Mouse (Mus musculus): ENCODE results near the gene Filip1. TPM values are rescaled to one million over a fixed set of nuclear protein-coding genes. Genes with fewer than 3 reads are reported as not detected.

The Filip1 gene
- polyA plus RNA-seq, 1 experiment from 2014 or later = 8.3 TPM

- peak overlapping the region; percentile 75 for H3K27ac ChIP-seq (replicated peaks)
- peaks cover 29% of the 10 kb centered on the region for H3K4me1 ChIP-seq
- H3K4me2 ChIP-seq (replicated peaks) = peak overlapping the region; percentile 57
- peak overlapping the region; percentile 61; the same call in 1 of the 2 replicates for H3K9ac ChIP-seq (replicated peaks)
- no peaks in the 10 kb centered on the region for H3K27me3 ChIP-seq
- 10% methylated on average over 4 of the region's 4 CpGs for WGBS
- no peaks in the 10 kb centered on the region for H3K9me3 ChIP-seq
- H3K4me3 ChIP-seq = peak overlapping the region; percentile 42
- peak; percentile 96 for ATAC-seq (ENCODE audit: low FRiP score, low read depth)
- H3K36me3 ChIP-seq = no peaks in the 10 kb centered on the region
These were observed 181.8 kb downstream of the Filip1 start for GRCm38 (mm10) chr9:79830874-79831273.

GRCm38 (mm10) chr9:79829842-79830800 is 182.5 kb downstream of the Filip1 start:
- no peaks in the 10 kb centered on the region for H3K36me3 ChIP-seq
- H3K27ac ChIP-seq (replicated peaks) = peak overlapping the region; percentile 75
- peak; percentile 25 for ATAC-seq (ENCODE audit: low FRiP score, low read depth)
- H3K9me3 ChIP-seq = no peaks in the 10 kb centered on the region
- 19% methylated on average over 23 of the region's 23 CpGs for WGBS
- H3K27me3 ChIP-seq = no peaks in the 10 kb centered on the region
- H3K4me2 ChIP-seq (replicated peaks) = peak overlapping the region; percentile 57
- peak overlapping the region; percentile 42 for H3K4me3 ChIP-seq
- H3K9ac ChIP-seq (replicated peaks) = peak overlapping the region; percentile 61
- peaks cover 34% of the 10 kb centered on the region for H3K4me1 ChIP-seq

GRCm38 (mm10) chr9:79827072-79827471 is 185.6 kb downstream of the Filip1 start:
- Histone ChIP-seq H3K9me3 (no peaks in the 10 kb centered on the region), H3K4me1 (peaks cover 42% of the 10 kb centered on the region), H3K36me3 (no peaks in the 10 kb centered on the region), H3K9ac (replicated peaks) (no peak overlapping the region), H3K4me2 (replicated peaks) (no peak overlapping the region), H3K27ac (replicated peaks) (no peak overlapping the region), H3K4me3 (no peak overlapping the region), H3K27me3 (no peaks in the 10 kb centered on the region)
- ATAC-seq (ENCODE audit: low FRiP score, low read depth) = no peak
- 34% methylated on average over 2 of the region's 2 CpGs for WGBS

- Histone ChIP-seq H3K4me1 (peaks cover 31% of the 10 kb centered on the region), H3K4me2 (replicated peaks) (no peak overlapping the region), H3K9ac (replicated peaks) (no peak overlapping the region), H3K36me3 (no peaks in the 10 kb centered on the region), H3K4me3 (no peak overlapping the region), H3K9me3 (no peaks in the 10 kb centered on the region), H3K27me3 (no peaks in the 10 kb centered on the region), H3K27ac (replicated peaks) (no peak overlapping the region)
- 16% methylated on average over 7 of the region's 7 CpGs for WGBS
- ATAC-seq (ENCODE audit: low FRiP score, low read depth) = no peak
These were observed 187.1 kb downstream of the Filip1 start for GRCm38 (mm10) chr9:79825526-79825925.

GRCm38 (mm10) chr9:79823856-79824255 is 188.8 kb downstream of the Filip1 start:
- ATAC-seq (ENCODE audit: low FRiP score, low read depth) = peak; percentile 38; the same call in 1 of the 2 replicates
- Histone ChIP-seq H3K9ac (replicated peaks) (no peak overlapping the region), H3K4me3 (no peak overlapping the region), H3K4me2 (replicated peaks) (0 out of 2 replicates have a peak overlapping the region, but pooled peaks have one; percentile 25), H3K9me3 (0 out of 2 replicates have a peak, but pooled peaks cover under 1% of the 10 kb centered on the region), H3K4me1 (peaks cover 21% of the 10 kb centered on the region), H3K27me3 (no peaks in the 10 kb centered on the region), H3K36me3 (peaks cover 16% of the 10 kb centered on the region), H3K27ac (replicated peaks) (no peak overlapping the region)
- 8% methylated on average over 2 of the region's 2 CpGs for WGBS

GRCm38 (mm10) chr9:79823438-79823837 is 189.2 kb downstream of the Filip1 start:
- Histone ChIP-seq H3K27me3 (no peaks in the 10 kb centered on the region), H3K4me2 (replicated peaks) (peak overlapping the region; percentile 25; the same call in 1 of the 2 replicates), H3K9ac (replicated peaks) (no peak overlapping the region), H3K36me3 (peaks cover 21% of the 10 kb centered on the region), H3K4me3 (no peak overlapping the region), H3K4me1 (peaks cover 20% of the 10 kb centered on the region), H3K27ac (replicated peaks) (no peak overlapping the region), H3K9me3 (0 out of 2 replicates have a peak, but pooled peaks cover 5% of the 10 kb centered on the region)
- ATAC-seq (ENCODE audit: low FRiP score, low read depth) = peak; percentile 80
- 20% methylated on average over 4 of the region's 4 CpGs for WGBS

GRCm38 (mm10) chr9:79816464-79816863 is 196.2 kb downstream of the Filip1 start:
- WGBS = 97% methylated on average over 5 of the region's 5 CpGs
- no peak overlapping the region for H3K9ac ChIP-seq (replicated peaks)
- no peak overlapping the region for H3K4me2 ChIP-seq (replicated peaks)
- 0 out of 2 replicates have a peak, but pooled peaks cover 6% of the 10 kb centered on the region for H3K9me3 ChIP-seq
- H3K27me3 ChIP-seq = no peaks in the 10 kb centered on the region
- ATAC-seq (ENCODE audit: low FRiP score, low read depth) = no peak
- no peaks in the 10 kb centered on the region for H3K4me1 ChIP-seq
- H3K4me3 ChIP-seq = no peak overlapping the region
- H3K27ac ChIP-seq (replicated peaks) = no peak overlapping the region
- peaks cover 31% of the 10 kb centered on the region for H3K36me3 ChIP-seq

- H3K36me3 ChIP-seq = peaks cover 31% of the 10 kb centered on the region
- H3K27ac ChIP-seq (replicated peaks) = no peak overlapping the region
- H3K27me3 ChIP-seq = no peaks in the 10 kb centered on the region
- no peaks in the 10 kb centered on the region for H3K4me1 ChIP-seq
- 0 out of 2 replicates have a peak, but pooled peaks cover 6% of the 10 kb centered on the region for H3K9me3 ChIP-seq
- WGBS = 94% methylated on average over 11 of the region's 11 CpGs
- no peak for ATAC-seq (ENCODE audit: low FRiP score, low read depth)
- no peak overlapping the region for H3K9ac ChIP-seq (replicated peaks)
- H3K4me3 ChIP-seq = no peak overlapping the region
- H3K4me2 ChIP-seq (replicated peaks) = no peak overlapping the region
These were observed 196.6 kb downstream of the Filip1 start for GRCm38 (mm10) chr9:79816013-79816412.

GRCm38 (mm10) chr9:79814592-79814991 is 198.1 kb downstream of the Filip1 start:
- ATAC-seq (ENCODE audit: low FRiP score, low read depth) = no peak
- Histone ChIP-seq H3K4me3 (no peak overlapping the region), H3K9ac (replicated peaks) (no peak overlapping the region), H3K4me2 (replicated peaks) (no peak overlapping the region), H3K9me3 (0 out of 2 replicates have a peak, but pooled peaks cover 6% of the 10 kb centered on the region), H3K4me1 (no peaks in the 10 kb centered on the region), H3K27ac (replicated peaks) (no peak overlapping the region), H3K27me3 (no peaks in the 10 kb centered on the region), H3K36me3 (peaks cover 22% of the 10 kb centered on the region)
- WGBS = 89% methylated on average over 4 of the region's 4 CpGs

- H3K4me3 ChIP-seq = no peak overlapping the region
- no peak overlapping the region for H3K4me2 ChIP-seq (replicated peaks)
- 0 out of 2 replicates have a peak, but pooled peaks cover 3% of the 10 kb centered on the region for H3K4me1 ChIP-seq
- no peaks in the 10 kb centered on the region for H3K27me3 ChIP-seq
- no peak overlapping the region for H3K27ac ChIP-seq (replicated peaks)
- WGBS = 79% methylated on average over 10 of the region's 11 CpGs
- H3K36me3 ChIP-seq = no peaks in the 10 kb centered on the region
- H3K9me3 ChIP-seq = no peaks in the 10 kb centered on the region
- H3K9ac ChIP-seq (replicated peaks) = no peak overlapping the region
- no peak for ATAC-seq (ENCODE audit: low FRiP score, low read depth)
These were observed 201.4 kb downstream of the Filip1 start for GRCm38 (mm10) chr9:79810969-79811902.

GRCm38 (mm10) chr9:79810534-79810933 is 202.1 kb downstream of the Filip1 start:
- Histone ChIP-seq H3K4me1 (0 out of 2 replicates have a peak, but pooled peaks cover 3% of the 10 kb centered on the region), H3K4me3 (no peak overlapping the region), H3K9ac (replicated peaks) (no peak overlapping the region), H3K27me3 (no peaks in the 10 kb centered on the region), H3K4me2 (replicated peaks) (no peak overlapping the region), H3K9me3 (no peaks in the 10 kb centered on the region), H3K27ac (replicated peaks) (no peak overlapping the region), H3K36me3 (no peaks in the 10 kb centered on the region)
- ATAC-seq (ENCODE audit: low FRiP score, low read depth) = no peak
- WGBS = 87% methylated on average over 3 of the region's 3 CpGs
